Mouse (Mus musculus) E14TG2a.4 (cell line): ENCODE results near the gene Upf2.

Experiments used
- H3K27me3 ChIP-seq: 2 replicates; pipeline ENCODE4 v1.6.1; 2014; ENCODE audit warnings: low read length, control low read depth; ENCODE audit not compliant: insufficient read depth
- H3K36me3 ChIP-seq: 2 replicates; pipeline ENCODE4 v1.6.1; 2014; ENCODE audit warnings: low read length, control low read depth; ENCODE audit not compliant: insufficient read depth
- H3K4me1 ChIP-seq: replicated peaks from 2 replicates; pipeline ENCODE4 v1.6.1; 2014; ENCODE audit warnings: low read depth, low read length, control low read depth
- H3K4me3 ChIP-seq: replicated peaks from 2 replicates; pipeline ENCODE4 v1.5.1; 2014; ENCODE audit warnings: mild to moderate bottlenecking, low read length
- H3K9me3 ChIP-seq: 2 replicates; pipeline ENCODE4 v1.6.1; 2014; ENCODE audit warnings: low read length, control low read depth
- CTCF ChIP-seq: conservative IDR thresholded peaks from 2 replicates; pipeline ENCODE4 v1.5.1; 2014; ENCODE audit warnings: low read length
- NANOG ChIP-seq: IDR thresholded peaks from 2 replicates; pipeline ENCODE4 v1.6.1; 2014; ENCODE audit warnings: borderline replicate concordance, low read length, mixed read lengths
- POU5F1 ChIP-seq: IDR thresholded peaks from 2 replicates; pipeline ENCODE4 v1.6.1; 2014; ENCODE audit warnings: low read length, borderline replicate concordance

The Upf2 gene

GRCm38 (mm10) chr2:5930291-5931054 is 20.8 kb upstream of the Upf2 start:
- H3K36me3 ChIP-seq = peaks cover 63% of the 10 kb centered on the region
- no peaks in the 10 kb centered on the region for H3K27me3 ChIP-seq
- TF ChIP-seq CTCF (no peak), NANOG (no peak), POU5F1 (no peak)
- H3K4me1 ChIP-seq = no peaks in the 10 kb centered on the region
- no peak overlapping the region for H3K4me3 ChIP-seq
- H3K9me3 ChIP-seq = no peaks in the 10 kb centered on the region

- H3K36me3 ChIP-seq = peaks cover 57% of the 10 kb centered on the region
Observed at GRCm38 (mm10) chr2:5931938-5932337, 19.3 kb upstream of the Upf2 start.

GRCm38 (mm10) chr2:5934936-5935335 is 16.3 kb upstream of the Upf2 start:
- TF ChIP-seq CTCF = no peak
- no peak for TF ChIP-seq NANOG
- no peak for TF ChIP-seq POU5F1
- H3K27me3 ChIP-seq = no peaks in the 10 kb centered on the region
- H3K4me1 ChIP-seq = peaks cover under 1% of the 10 kb centered on the region; the same call in 1 of the 2 replicates
- peaks cover 30% of the 10 kb centered on the region for H3K36me3 ChIP-seq
- H3K4me3 ChIP-seq = no peak overlapping the region
- no peaks in the 10 kb centered on the region for H3K9me3 ChIP-seq

More at GRCm38 (mm10) chr2:5931938-5932337, 19.3 kb upstream of the Upf2 start:
- Histone ChIP-seq H3K4me1 (no peaks in the 10 kb centered on the region), H3K9me3 (no peaks in the 10 kb centered on the region), H3K4me3 (no peak overlapping the region), H3K27me3 (no peaks in the 10 kb centered on the region)
- TF ChIP-seq CTCF = no peak
- TF ChIP-seq POU5F1 = no peak
- TF ChIP-seq NANOG = no peak

- peaks cover 11% of the 10 kb centered on the region; the same call in 1 of the 2 replicates for H3K4me1 ChIP-seq
- H3K36me3 ChIP-seq = peaks cover 19% of the 10 kb centered on the region
- no peaks in the 10 kb centered on the region for H3K27me3 ChIP-seq
- H3K4me3 ChIP-seq = no peak overlapping the region
- no peaks in the 10 kb centered on the region for H3K9me3 ChIP-seq
- no peak for TF ChIP-seq POU5F1
- no peak for TF ChIP-seq NANOG
- TF ChIP-seq CTCF = no peak
Observed at GRCm38 (mm10) chr2:5936068-5936467, 15.2 kb upstream of the Upf2 start.

- TF ChIP-seq NANOG = no peak
- no peak for TF ChIP-seq POU5F1
- TF ChIP-seq CTCF = no peak
- Histone ChIP-seq H3K27me3 (no peaks in the 10 kb centered on the region), H3K4me1 (peaks cover 15% of the 10 kb centered on the region), H3K9me3 (no peaks in the 10 kb centered on the region), H3K4me3 (no peak overlapping the region), H3K36me3 (peaks cover 14% of the 10 kb centered on the region)
Observed at GRCm38 (mm10) chr2:5936550-5936949, 14.7 kb upstream of the Upf2 start.

GRCm38 (mm10) chr2:5939319-5939718 is 11.9 kb upstream of the Upf2 start:
- Histone ChIP-seq H3K36me3 (peaks cover 4% of the 10 kb centered on the region; the same call in 1 of the 2 replicates), H3K27me3 (no peaks in the 10 kb centered on the region), H3K9me3 (no peaks in the 10 kb centered on the region), H3K4me3 (no peak overlapping the region), H3K4me1 (peaks cover 27% of the 10 kb centered on the region)
- no peak for TF ChIP-seq POU5F1
- no peak for TF ChIP-seq NANOG
- TF ChIP-seq CTCF = no peak

GRCm38 (mm10) chr2:5939911-5940310 is 11.4 kb upstream of the Upf2 start:
- TF ChIP-seq POU5F1 = no peak
- TF ChIP-seq CTCF = no peak
- no peak for TF ChIP-seq NANOG
- peaks cover 4% of the 10 kb centered on the region; the same call in 1 of the 2 replicates for H3K36me3 ChIP-seq
- no peaks in the 10 kb centered on the region for H3K9me3 ChIP-seq
- peaks cover 27% of the 10 kb centered on the region for H3K4me1 ChIP-seq
- H3K27me3 ChIP-seq = no peaks in the 10 kb centered on the region
- H3K4me3 ChIP-seq = no peak overlapping the region

- peaks cover 32% of the 10 kb centered on the region for H3K4me1 ChIP-seq
- no peaks in the 10 kb centered on the region for H3K27me3 ChIP-seq
- no peaks in the 10 kb centered on the region for H3K9me3 ChIP-seq
- H3K36me3 ChIP-seq = peaks cover 4% of the 10 kb centered on the region; the same call in 1 of the 2 replicates
- no peak for TF ChIP-seq POU5F1
- H3K4me3 ChIP-seq = no peak overlapping the region
Observed at GRCm38 (mm10) chr2:5940936-5941335, 10.3 kb upstream of the Upf2 start.

GRCm38 (mm10) chr2:5941861-5942415 is 9.3 kb upstream of the Upf2 start:
- peak overlapping the region; percentile 95 for H3K4me3 ChIP-seq
- H3K36me3 ChIP-seq = no peaks in the 10 kb centered on the region; the same call in 1 of the 2 replicates
- peaks cover 42% of the 10 kb centered on the region for H3K4me1 ChIP-seq
- no peaks in the 10 kb centered on the region for H3K27me3 ChIP-seq
- H3K9me3 ChIP-seq = no peaks in the 10 kb centered on the region
- no peak for TF ChIP-seq NANOG
- no peak for TF ChIP-seq CTCF
- no peak for TF ChIP-seq POU5F1
